ENCODE assay signal across 9 mouse cellular contexts in genomic region chr15:91969378-91969777, GRCm38 (mm10).
DNase-seq lines count a peak whose midpoint lies in the region; ATAC-seq lines count a peak whose summit lies in the region.
"Had no signal": no experiment of that assay in that cellular context is flagged by ENCODE, and none has a peak within 500 bp of the region (broad histone marks: within the 10 kb centered on the region; RNA-seq: fewer than 3 reads in every experiment).

No protein-coding gene starts in this region.

- H3K9ac ChIP-seq in forebrain, embryonic 11.5 days (ENCODE audit: low read length) = no peak overlapping the region
- H3K9ac ChIP-seq in kidney, embryonic 14.5 days (ENCODE audit: low read depth, low read length) = no peak overlapping the region
- no peak overlapping the region for H3K9ac ChIP-seq in limb, embryonic 13.5 days

- no peaks in the 10 kb centered on the region for H3K4me1 ChIP-seq in forebrain, embryonic 11.5 days (replicated peaks; ENCODE audit: control insufficient read depth, insufficient read depth, low read length)
- no peaks in the 10 kb centered on the region for H3K4me1 ChIP-seq in kidney, embryonic 14.5 days (ENCODE audit: control insufficient read depth, insufficient read depth, low read length)
- peaks cover 5% of the 10 kb centered on the region; the same call in 1 of the 2 replicates for H3K4me1 ChIP-seq in limb, embryonic 13.5 days

- no peaks in the 10 kb centered on the region for H3K27me3 ChIP-seq in forebrain, embryonic 11.5 days (ENCODE audit: control insufficient read depth, insufficient read depth, low read length)
- H3K27me3 ChIP-seq in kidney, embryonic 14.5 days (ENCODE audit: control insufficient read depth, insufficient read depth, low read length) = no peaks in the 10 kb centered on the region
- H3K27me3 ChIP-seq in limb, embryonic 13.5 days = no peaks in the 10 kb centered on the region

- no peak overlapping the region for H3K27ac ChIP-seq in forebrain, embryonic 11.5 days (ENCODE audit: low read depth, low read length)
- no peak overlapping the region for H3K27ac ChIP-seq in kidney, embryonic 14.5 days (ENCODE audit: low read depth, low read length)
- H3K27ac ChIP-seq in limb, embryonic 13.5 days = no peak overlapping the region

- peak; percentile 20 for DNase-seq in ovary, postnatal 10 days (ENCODE audit: low spot score)
- DNase-seq in ovary, adult 18-20 months (ENCODE audit: low spot score) = no peak
- DNase-seq in c-Kit-positive CD71-negative TER-119-negative erythroid progenitor cells, embryonic 14.5 days (ENCODE audit: low read depth) = peak; percentile 7
- peak; percentile 80 for DNase-seq in forebrain, embryonic 11.5 days (ENCODE audit: low spot score)
- peak; percentile 87 for DNase-seq in retina, embryonic 14.5 days (ENCODE audit: low spot score)

- no peaks in the 10 kb centered on the region for H3K9me3 ChIP-seq in forebrain, embryonic 11.5 days (ENCODE audit: control insufficient read depth, low read length)
- H3K9me3 ChIP-seq in kidney, embryonic 14.5 days (ENCODE audit: control insufficient read depth, low read length) = no peaks in the 10 kb centered on the region
- H3K9me3 ChIP-seq in limb, embryonic 13.5 days = no peaks in the 10 kb centered on the region

- H3K36me3 ChIP-seq in forebrain, embryonic 11.5 days (ENCODE audit: control insufficient read depth, insufficient read depth, low read length) = no peaks in the 10 kb centered on the region
- H3K36me3 ChIP-seq in kidney, embryonic 14.5 days (ENCODE audit: control insufficient read depth, insufficient read depth, low read length) = no peaks in the 10 kb centered on the region
- no peaks in the 10 kb centered on the region for H3K36me3 ChIP-seq in limb, embryonic 13.5 days

- H3K4me3 ChIP-seq in forebrain, embryonic 11.5 days (ENCODE audit: low read depth, low read length) = no peak overlapping the region
- H3K4me3 ChIP-seq in kidney, embryonic 14.5 days (ENCODE audit: low read length) = no peak overlapping the region
- H3K4me3 ChIP-seq in limb, embryonic 13.5 days = no peak overlapping the region
- H3K4me3 ChIP-seq: erythroblast, embryonic 14.5 days had no signal

- H3K4me2 ChIP-seq in forebrain, embryonic 11.5 days (ENCODE audit: low read depth, low read length, severe bottlenecking) = no peak overlapping the region
- H3K4me2 ChIP-seq in kidney, embryonic 14.5 days (replicated peaks; ENCODE audit: low read depth, low read length) = no peak overlapping the region
- H3K4me2 ChIP-seq in limb, embryonic 13.5 days (replicated peaks) = no peak overlapping the region

- 27% methylated on average over 10 of the region's 10 CpGs for WGBS in forebrain, embryonic 11.5 days
- WGBS in kidney, embryonic 14.5 days = 25% methylated on average over 10 of the region's 10 CpGs
- WGBS in limb, embryonic 13.5 days = 27% methylated on average over 10 of the region's 10 CpGs

- ATAC-seq in forebrain, embryonic 11.5 days (replicated peaks; ENCODE audit: low FRiP score) = peak; percentile 77
- peak; percentile 62; the same call in 1 of the 2 replicates for ATAC-seq in kidney, embryonic 14.5 days (ENCODE audit: low FRiP score, low TSS enrichment)
- ATAC-seq in limb, embryonic 13.5 days (ENCODE audit: low FRiP score, low read depth) = 0 out of 2 replicates have a peak, but pooled peaks have one; percentile 40
- no peak for ATAC-seq in inflammation-experienced regulatory T-cells, adult 6 months
